In the genomic region with DNA sequence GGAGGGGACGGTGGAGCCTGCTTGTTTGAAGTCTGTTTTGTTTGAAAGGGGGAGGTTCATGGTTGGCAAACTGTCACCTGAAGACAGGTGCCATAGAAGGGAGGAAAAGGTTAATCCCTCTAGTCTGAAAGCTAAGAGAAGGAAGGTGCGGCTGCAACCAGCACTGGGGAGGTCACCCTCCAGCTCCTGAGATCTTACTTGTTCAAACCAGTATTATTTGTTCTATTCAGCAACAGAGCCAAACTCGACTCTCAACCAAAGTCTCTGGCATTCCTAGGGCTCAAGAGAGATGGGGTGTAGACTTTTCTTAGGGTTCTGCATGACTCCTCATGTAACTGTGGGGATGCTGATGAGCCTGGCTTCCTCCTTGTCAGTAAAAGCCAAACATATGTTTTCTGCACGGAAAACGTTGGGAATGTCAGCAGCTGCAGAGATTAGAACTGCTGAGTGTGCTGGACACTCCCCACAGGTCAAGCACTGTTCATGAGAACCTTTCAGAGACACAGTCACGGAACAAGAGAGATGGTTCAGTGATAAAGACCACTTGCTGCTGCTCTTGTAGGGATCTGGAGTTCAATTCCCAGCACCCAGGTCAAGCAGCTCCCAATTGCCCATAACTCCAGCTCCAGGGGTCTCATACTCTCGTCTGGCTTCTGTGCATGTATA, we compare ENCODE assay signal across 24 mouse cellular contexts. TPM values are rescaled to one million over a fixed set of nuclear protein-coding genes. Genes with fewer than 3 reads are reported as not detected.
DNase-seq lines count a peak whose midpoint lies in the region; ATAC-seq and TF ChIP-seq lines count a peak whose summit lies in the region.
"Had no signal": no experiment of that assay in that cellular context is flagged by ENCODE, and none has a peak within 500 bp of the region (broad histone marks: within the 10 kb centered on the region; RNA-seq: fewer than 3 reads in every experiment).

No protein-coding gene starts in this region.

- H3K4me3 ChIP-seq in lung, embryonic 15.5 days: no peak overlapping the region
- no peak overlapping the region for H3K4me3 ChIP-seq in lung, adult 2 months (replicated peaks; ENCODE audit: extremely low read depth, low read depth, low read length)
- H3K4me3 ChIP-seq in lung, embryonic 16.5 days (ENCODE audit: low read length): no peak overlapping the region
- no peak overlapping the region for H3K4me3 ChIP-seq in stomach, embryonic 16.5 days (replicated peaks; ENCODE audit: low read length)
- H3K4me3 ChIP-seq in kidney, adult 2 months (ENCODE audit: insufficient read depth, low read depth, low read length): no peak overlapping the region
- H3K4me3 ChIP-seq: embryonic facial prominence, embryonic 15.5 days; erythroblast, embryonic 14.5 days; forebrain, embryonic 10.5 days; gastrocnemius, adult 2 months; heart, embryonic 13.5 days; hindbrain, embryonic 15.5 days had no signal

- no peak overlapping the region for H3K9ac ChIP-seq in lung, embryonic 15.5 days
- no peak overlapping the region for H3K9ac ChIP-seq in lung, embryonic 16.5 days (ENCODE audit: low read length)
- H3K9ac ChIP-seq in stomach, embryonic 16.5 days (ENCODE audit: low read length): no peak overlapping the region
- H3K9ac ChIP-seq: embryonic facial prominence, embryonic 15.5 days; heart, embryonic 13.5 days; hindbrain, embryonic 15.5 days had no signal

- ATAC-seq in lung, embryonic 15.5 days (ENCODE audit: borderline replicate concordance, extremely low read depth, low FRiP score, low TSS enrichment): no peak
- ATAC-seq in lung, embryonic 16.5 days (ENCODE audit: low read depth): peak; percentile 54
- ATAC-seq in stomach, embryonic 16.5 days (ENCODE audit: insufficient read depth, low FRiP score): peak; percentile 68
- ATAC-seq: forebrain, embryonic 14.5 days had no signal

- no peaks in the 10 kb centered on the region for H3K36me3 ChIP-seq in lung, embryonic 15.5 days
- no peaks in the 10 kb centered on the region for H3K36me3 ChIP-seq in lung, embryonic 16.5 days (ENCODE audit: control insufficient read depth, insufficient read depth, low read length)
- H3K36me3 ChIP-seq in stomach, embryonic 16.5 days (ENCODE audit: control insufficient read depth, insufficient read depth, low read length): no peaks in the 10 kb centered on the region
- no peaks in the 10 kb centered on the region for H3K36me3 ChIP-seq in kidney, adult 2 months (ENCODE audit: control insufficient read depth, insufficient read depth, low read length)
- H3K36me3 ChIP-seq: embryonic facial prominence, embryonic 15.5 days; forebrain, embryonic 10.5 days; heart, embryonic 13.5 days; hindbrain, embryonic 15.5 days had no signal

- WGBS in lung, embryonic 15.5 days: 20% methylated on average over 7 of the region's 7 CpGs
- WGBS in lung, adult 2 months: 38% methylated on average over 7 of the region's 7 CpGs
- 23% methylated on average over 7 of the region's 7 CpGs for WGBS in lung, embryonic 16.5 days
- 43% methylated on average over 7 of the region's 7 CpGs for WGBS in stomach, embryonic 16.5 days
- WGBS in kidney, adult 2 months: 64% methylated on average over 7 of the region's 7 CpGs

- peak overlapping the region; percentile 67 for H3K27ac ChIP-seq in lung, embryonic 15.5 days
- H3K27ac ChIP-seq in lung, embryonic 16.5 days (ENCODE audit: low read length): peak overlapping the region; percentile 36
- H3K27ac ChIP-seq in stomach, embryonic 16.5 days (ENCODE audit: low read length): peak overlapping the region; percentile 84
- no peak overlapping the region for H3K27ac ChIP-seq in kidney, adult 2 months (ENCODE audit: insufficient read depth, low read depth, low read length)
- H3K27ac ChIP-seq: embryonic facial prominence, embryonic 15.5 days; forebrain, embryonic 10.5 days; gastrocnemius, adult 2 months; heart, embryonic 13.5 days; hindbrain, embryonic 15.5 days had no signal

- DNase-seq in lung, adult 2 months: no peak
- peak; percentile 39 for DNase-seq in lung, postnatal 25 days (ENCODE audit: low spot score)
- no peak for DNase-seq in kidney, adult 2 months
- DNase-seq in adrenal gland, postnatal 10 days: no peak
- DNase-seq: adrenal gland, adult 8-10 months; cerebellum, adult 11-12 months; cerebellum, adult 9-11 months; cerebellum, postnatal 36 days; gastrocnemius, adult 2 months; gastrocnemius, postnatal 25 days; heart, postnatal 36 days had no signal

- no peak overlapping the region for H3K4me2 ChIP-seq in lung, embryonic 15.5 days
- no peak overlapping the region for H3K4me2 ChIP-seq in lung, embryonic 16.5 days (ENCODE audit: low read depth, low read length)
- H3K4me2 ChIP-seq in stomach, embryonic 16.5 days (ENCODE audit: low read depth, low read length): no peak overlapping the region
- H3K4me2 ChIP-seq: embryonic facial prominence, embryonic 15.5 days; heart, embryonic 13.5 days; hindbrain, embryonic 15.5 days had no signal

- H3K27me3 ChIP-seq in lung, embryonic 15.5 days: no peaks in the 10 kb centered on the region
- no peaks in the 10 kb centered on the region for H3K27me3 ChIP-seq in lung, embryonic 16.5 days (ENCODE audit: control insufficient read depth, insufficient read depth, low read depth, low read length)
- no peaks in the 10 kb centered on the region for H3K27me3 ChIP-seq in stomach, embryonic 16.5 days (ENCODE audit: control insufficient read depth, insufficient read depth, low read length)
- no peaks in the 10 kb centered on the region for H3K27me3 ChIP-seq in kidney, adult 2 months (replicated peaks; ENCODE audit: control insufficient read depth, insufficient read depth, low read length)
- H3K27me3 ChIP-seq: embryonic facial prominence, embryonic 15.5 days; heart, embryonic 13.5 days; hindbrain, embryonic 15.5 days had no signal

- no peaks in the 10 kb centered on the region for H3K9me3 ChIP-seq in lung, embryonic 15.5 days
- no peaks in the 10 kb centered on the region for H3K9me3 ChIP-seq in lung, embryonic 16.5 days (ENCODE audit: control insufficient read depth, low read length)
- H3K9me3 ChIP-seq in stomach, embryonic 16.5 days (replicated peaks; ENCODE audit: control insufficient read depth, low read length): no peaks in the 10 kb centered on the region
- H3K9me3 ChIP-seq: embryonic facial prominence, embryonic 15.5 days; heart, embryonic 13.5 days; hindbrain, embryonic 15.5 days had no signal

- no peak for TF ChIP-seq CTCF in lung, adult 2 months (IDR thresholded peaks at IDR 0.05; ENCODE audit: insufficient read depth, low read length)
- no peak for TF ChIP-seq CTCF in kidney, adult 2 months (conservative IDR thresholded peaks at IDR 0.05; ENCODE audit: insufficient read depth, insufficient read length, low read depth, low read length)

- H3K4me1 ChIP-seq in lung, embryonic 15.5 days: 0 out of 2 replicates have a peak, but pooled peaks cover 4% of the 10 kb centered on the region
- no peaks in the 10 kb centered on the region for H3K4me1 ChIP-seq in lung, adult 2 months (ENCODE audit: control insufficient read depth, insufficient read depth, low read length)
- H3K4me1 ChIP-seq in lung, embryonic 16.5 days (replicated peaks; ENCODE audit: control insufficient read depth, insufficient read depth, low read length): peaks cover 2% of the 10 kb centered on the region; the same call in 1 of the 2 replicates
- peaks cover 4% of the 10 kb centered on the region; the same call in 1 of the 2 replicates for H3K4me1 ChIP-seq in stomach, embryonic 16.5 days (ENCODE audit: control insufficient read depth, insufficient read depth, low read length)
- no peaks in the 10 kb centered on the region for H3K4me1 ChIP-seq in kidney, adult 2 months (ENCODE audit: control insufficient read depth, insufficient read depth, low read length)
- H3K4me1 ChIP-seq: embryonic facial prominence, embryonic 15.5 days; forebrain, embryonic 10.5 days; heart, embryonic 13.5 days; hindbrain, embryonic 15.5 days had no signal

- no peak for TF ChIP-seq POLR2A in lung, adult 2 months (IDR thresholded peaks at IDR 0.05; ENCODE audit: borderline replicate concordance, extremely low read depth, low read depth, low read length)
- TF ChIP-seq POLR2A in kidney, adult 2 months (IDR thresholded peaks at IDR 0.05; ENCODE audit: low read depth, low read length): no peak

RNA-seq across cellular contexts. Expression of a gene that starts 27.5 kb away (rescaled TPM):
- 42.3 and 50.3 TPM in 2 replicates for polyA plus RNA-seq in lung, embryonic 15.5 days (2015; fragmentation: Nextera tagmentation; extraction: Ambion mirVana)
- 3,886 and 4,289 TPM in 2 replicates for polyA plus RNA-seq in lung, adult 2 months (2012; rRNA removed)
- polyA plus RNA-seq in lung, embryonic 16.5 days (2015; fragmentation: Nextera tagmentation; extraction: Ambion mirVana): 75.8 and 84.9 TPM in 2 replicates
- polyA plus RNA-seq in stomach, embryonic 16.5 days (2015; fragmentation: Nextera tagmentation; extraction: Ambion mirVana): 137 and 195 TPM in 2 replicates
- polyA plus RNA-seq in kidney, adult 2 months (2012; rRNA removed): 5.3 and 6.5 TPM in 2 replicates
- total RNA-seq in adrenal gland, postnatal 10 days (2021): 100 to 1,000 TPM; 291 to 323 TPM
- total RNA-seq: ES-E14; granulocyte monocyte progenitor cell, adult 5-6 weeks had no signal
- polyA plus RNA-seq: brain, embryonic 14.5 days; erythroblast, embryonic 14.5 days; forebrain, embryonic 10.5 days; forebrain, embryonic 14.5 days; heart, embryonic 13.5 days; hindbrain, embryonic 11.5 days; hindbrain, embryonic 15.5 days had no signal

Comparison
In these comparisons a context has a peak if more than half of its experiments do, and no peak if none do; other contexts are left out.
1. RNA of a gene that starts 27.5 kb away (polyA plus RNA-seq): 3,886 to 4,289 TPM in lung, adult 2 months; 137 to 195 TPM in stomach, embryonic 16.5 days, 75.8 to 84.9 TPM in lung, embryonic 16.5 days, 42.3 to 50.3 TPM in lung, embryonic 15.5 days and 5.3 to 6.5 TPM in kidney, adult 2 months; every median in the first group is over 10 times any median in the second.